Mouse (Mus musculus): ENCODE measurements around the gene Stat6. TPM values are rescaled to one million over a fixed set of nuclear protein-coding genes. Genes with fewer than 3 reads are reported as not detected.
A peak's percentile ranks its signal among the peaks of the same experiment; 100 is the strongest.
"Not testable (repeated sequence)": the region's sequence is repeated elsewhere in the genome, so short reads cannot be mapped to it uniquely, and the experiment has no call there.

The Stat6 gene
- polyA plus RNA-seq, 1 experiment: 70.2 TPM

DNA sequence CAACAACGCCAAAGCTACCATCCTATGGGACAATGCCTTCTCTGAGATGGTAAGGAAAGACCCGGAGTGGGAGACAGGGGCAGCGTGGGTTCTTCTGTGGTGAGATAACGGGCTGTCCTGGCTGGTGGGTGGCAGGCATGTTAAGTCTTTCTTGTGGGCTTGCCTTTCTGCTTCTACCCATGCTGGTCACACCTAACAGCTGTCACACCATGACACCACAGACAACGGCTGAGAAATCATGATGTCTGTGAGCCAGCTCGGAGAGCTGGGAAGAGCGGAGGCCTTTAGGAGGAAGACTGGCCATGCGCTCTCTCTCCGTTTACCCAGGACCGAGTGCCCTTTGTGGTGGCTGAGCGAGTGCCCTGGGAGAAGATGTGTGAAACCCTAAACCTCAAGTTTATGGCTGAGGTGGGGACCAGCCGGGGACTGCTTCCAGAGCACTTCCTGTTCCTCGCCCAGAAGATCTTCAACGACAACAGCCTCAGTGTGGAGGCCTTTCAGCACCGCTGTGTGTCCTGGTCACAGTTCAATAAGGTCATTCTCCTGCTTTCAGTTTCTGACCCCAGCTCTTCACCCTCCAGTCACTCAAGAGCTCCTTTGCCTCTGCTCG, 12.3 kb downstream of the Stat6 start:
- H3K27ac ChIP-seq (ENCODE audit: insufficient read depth, low read depth, low read length): no peak overlapping the region

DNA sequence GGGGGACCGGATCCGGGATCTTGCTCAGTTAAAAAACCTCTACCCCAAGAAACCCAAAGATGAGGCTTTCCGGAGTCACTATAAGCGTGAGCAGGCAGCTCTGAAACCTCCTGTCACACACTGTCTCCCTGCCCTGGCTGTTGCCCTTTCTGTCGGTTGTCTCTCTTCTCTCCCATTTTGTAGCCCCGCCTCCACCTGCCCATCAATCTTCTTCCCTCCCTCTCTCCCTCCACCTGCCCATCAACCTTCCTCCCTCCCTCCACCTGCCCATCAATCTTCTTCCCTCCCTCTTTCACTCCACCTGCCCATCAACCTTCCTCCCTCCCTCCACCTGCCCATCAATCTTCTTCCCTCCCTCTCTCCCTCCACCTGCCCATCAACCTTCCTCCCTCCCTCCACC, 14.8 kb downstream of the Stat6 start:
- 76% methylated on average over 6 of the region's 6 CpGs for WGBS
- H3K4me1 ChIP-seq (ENCODE audit: control insufficient read depth, insufficient read depth, low read length): peaks cover 15% of the 10 kb centered on the region
- H3K27ac ChIP-seq (ENCODE audit: insufficient read depth, low read depth, low read length); DNase-seq; H3K27me3 ChIP-seq (replicated peaks; ENCODE audit: control insufficient read depth, insufficient read depth, low read length); H3K36me3 ChIP-seq (ENCODE audit: control insufficient read depth, insufficient read depth, low read length); H3K4me3 ChIP-seq (ENCODE audit: insufficient read depth, low read depth, low read length): not testable (repeated sequence)

More for the DNA sequence above, 12.3 kb downstream of the Stat6 start:
- no peaks in the 10 kb centered on the region for H3K27me3 ChIP-seq (replicated peaks; ENCODE audit: control insufficient read depth, insufficient read depth, low read length)
- no peak for TF ChIP-seq CTCF (conservative IDR thresholded peaks at IDR 0.05; ENCODE audit: insufficient read depth, insufficient read length, low read depth, low read length)
- no peak for TF ChIP-seq POLR2A (IDR thresholded peaks at IDR 0.05; ENCODE audit: low read depth, low read length)
- H3K4me1 ChIP-seq (ENCODE audit: control insufficient read depth, insufficient read depth, low read length): peaks cover 4% of the 10 kb centered on the region; the same call in 1 of the 2 replicates
- WGBS: 68% methylated on average over 16 of the region's 16 CpGs
- peaks cover 3% of the 10 kb centered on the region; the same call in 1 of the 2 replicates for H3K36me3 ChIP-seq (ENCODE audit: control insufficient read depth, insufficient read depth, low read length)
- DNase-seq: no peak
- no peak overlapping the region for H3K4me3 ChIP-seq (ENCODE audit: insufficient read depth, low read depth, low read length)

DNA sequence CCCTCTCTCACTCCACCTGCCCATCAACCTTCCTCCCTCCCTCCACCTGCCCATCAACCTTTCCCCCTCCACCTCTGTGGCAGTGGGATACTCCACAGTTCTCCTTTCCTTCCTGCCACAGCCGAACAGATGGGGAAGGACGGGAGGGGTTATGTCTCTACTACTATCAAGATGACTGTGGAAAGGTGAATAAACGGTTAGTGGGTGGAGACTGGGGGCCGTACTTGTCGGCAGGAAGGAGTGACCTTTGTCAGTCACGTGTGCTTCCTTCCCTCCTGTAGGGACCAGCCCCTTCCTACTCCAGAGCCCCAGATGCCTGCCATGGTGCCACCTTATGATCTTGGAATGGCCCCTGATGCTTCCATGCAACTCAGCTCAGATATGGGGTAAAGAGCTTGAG, 15.3 kb downstream of the Stat6 start:
- Histone ChIP-seq H3K4me3 (ENCODE audit: insufficient read depth, low read depth, low read length) (no peak overlapping the region), H3K27me3 (replicated peaks; ENCODE audit: control insufficient read depth, insufficient read depth, low read length) (no peaks in the 10 kb centered on the region), H3K4me1 (ENCODE audit: control insufficient read depth, insufficient read depth, low read length) (peaks cover 20% of the 10 kb centered on the region), H3K36me3 (ENCODE audit: control insufficient read depth, insufficient read depth, low read length) (peaks cover 3% of the 10 kb centered on the region; the same call in 1 of the 2 replicates), H3K27ac (ENCODE audit: insufficient read depth, low read depth, low read length) (no peak overlapping the region)
- 27% methylated on average over 6 of the region's 6 CpGs for WGBS
- TF ChIP-seq CTCF (conservative IDR thresholded peaks at IDR 0.05; ENCODE audit: insufficient read depth, insufficient read length, low read depth, low read length) (no peak), POLR2A (IDR thresholded peaks at IDR 0.05; ENCODE audit: low read depth, low read length) (no peak)
- DNase-seq: peak; percentile 53

DNA sequence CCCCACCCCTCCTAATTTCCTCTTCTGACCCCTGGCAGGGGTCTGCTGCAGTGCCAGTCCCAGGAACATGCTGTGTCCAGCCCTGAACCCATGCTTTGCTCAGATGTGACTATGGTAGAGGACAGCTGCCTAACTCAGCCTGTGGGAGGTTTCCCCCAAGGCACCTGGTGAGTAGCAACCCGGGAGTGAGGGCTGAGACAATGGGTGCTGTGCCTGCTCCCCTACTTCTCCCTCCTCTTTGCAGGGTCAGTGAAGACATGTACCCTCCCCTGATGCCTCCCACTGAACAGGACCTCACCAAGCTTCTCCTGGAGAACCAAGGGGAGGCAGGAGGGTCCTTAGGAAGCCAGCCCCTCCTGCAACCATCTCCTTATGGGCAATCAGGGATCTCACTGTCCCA, 16.8 kb downstream of the Stat6 start:
- DNase-seq: no peak
- 32% methylated on average over 1 of the region's 1 CpGs for WGBS
- Histone ChIP-seq H3K36me3 (ENCODE audit: control insufficient read depth, insufficient read depth, low read length) (peaks cover 3% of the 10 kb centered on the region; the same call in 1 of the 2 replicates), H3K4me1 (ENCODE audit: control insufficient read depth, insufficient read depth, low read length) (peaks cover 20% of the 10 kb centered on the region), H3K27me3 (replicated peaks; ENCODE audit: control insufficient read depth, insufficient read depth, low read length) (no peaks in the 10 kb centered on the region), H3K27ac (ENCODE audit: insufficient read depth, low read depth, low read length) (no peak overlapping the region), H3K4me3 (ENCODE audit: insufficient read depth, low read depth, low read length) (no peak overlapping the region)
- no peak for TF ChIP-seq POLR2A (IDR thresholded peaks at IDR 0.05; ENCODE audit: low read depth, low read length)
- TF ChIP-seq CTCF (conservative IDR thresholded peaks at IDR 0.05; ENCODE audit: insufficient read depth, insufficient read length, low read depth, low read length): no peak

DNA sequence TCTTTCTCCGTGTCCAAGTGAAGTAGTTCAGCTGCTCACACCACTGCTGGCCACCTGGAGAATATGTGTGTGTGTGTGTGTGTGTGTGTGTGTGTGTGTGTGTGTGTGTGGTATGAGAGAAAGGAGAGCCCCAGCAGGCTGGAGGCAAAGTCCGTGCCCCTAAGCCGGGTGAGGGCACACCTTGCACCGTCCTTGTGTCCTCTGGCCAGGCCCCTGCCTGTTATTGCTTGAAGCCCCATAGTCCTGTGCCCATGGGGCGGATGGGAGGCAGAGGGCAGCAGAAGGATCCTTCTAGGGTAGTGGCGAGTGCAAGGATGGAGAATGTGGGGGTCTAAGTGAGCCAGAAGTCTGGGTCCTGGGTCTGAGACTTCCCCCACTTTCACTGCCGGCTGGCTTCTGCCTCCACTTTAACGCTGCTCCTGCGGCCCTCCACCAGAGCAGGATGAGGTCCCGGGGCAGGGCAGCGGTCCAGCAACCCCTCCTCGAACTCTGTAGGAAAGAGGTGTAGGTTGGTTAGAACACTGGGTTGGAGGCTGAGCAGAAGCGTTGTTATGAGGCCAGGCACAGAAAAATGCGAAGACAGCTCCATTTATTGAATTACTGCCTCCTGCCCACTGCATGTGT, 18.6 kb downstream of the Stat6 start:
- TF ChIP-seq POLR2A (IDR thresholded peaks at IDR 0.05; ENCODE audit: low read depth, low read length) (no peak), CTCF (conservative IDR thresholded peaks at IDR 0.05; ENCODE audit: insufficient read depth, insufficient read length, low read depth, low read length) (no peak)
- 18% methylated on average over 14 of the region's 14 CpGs for WGBS
- peaks cover 27% of the 10 kb centered on the region for H3K4me1 ChIP-seq (ENCODE audit: control insufficient read depth, insufficient read depth, low read length)
- no peaks in the 10 kb centered on the region for H3K27me3 ChIP-seq (replicated peaks; ENCODE audit: control insufficient read depth, insufficient read depth, low read length)
- H3K4me3 ChIP-seq (ENCODE audit: insufficient read depth, low read depth, low read length): peak overlapping the region; percentile 19
- peak; percentile 72 for DNase-seq
- no peaks in the 10 kb centered on the region for H3K36me3 ChIP-seq (ENCODE audit: control insufficient read depth, insufficient read depth, low read length)
- peak overlapping the region; percentile 78 for H3K27ac ChIP-seq (ENCODE audit: insufficient read depth, low read depth, low read length)

DNA sequence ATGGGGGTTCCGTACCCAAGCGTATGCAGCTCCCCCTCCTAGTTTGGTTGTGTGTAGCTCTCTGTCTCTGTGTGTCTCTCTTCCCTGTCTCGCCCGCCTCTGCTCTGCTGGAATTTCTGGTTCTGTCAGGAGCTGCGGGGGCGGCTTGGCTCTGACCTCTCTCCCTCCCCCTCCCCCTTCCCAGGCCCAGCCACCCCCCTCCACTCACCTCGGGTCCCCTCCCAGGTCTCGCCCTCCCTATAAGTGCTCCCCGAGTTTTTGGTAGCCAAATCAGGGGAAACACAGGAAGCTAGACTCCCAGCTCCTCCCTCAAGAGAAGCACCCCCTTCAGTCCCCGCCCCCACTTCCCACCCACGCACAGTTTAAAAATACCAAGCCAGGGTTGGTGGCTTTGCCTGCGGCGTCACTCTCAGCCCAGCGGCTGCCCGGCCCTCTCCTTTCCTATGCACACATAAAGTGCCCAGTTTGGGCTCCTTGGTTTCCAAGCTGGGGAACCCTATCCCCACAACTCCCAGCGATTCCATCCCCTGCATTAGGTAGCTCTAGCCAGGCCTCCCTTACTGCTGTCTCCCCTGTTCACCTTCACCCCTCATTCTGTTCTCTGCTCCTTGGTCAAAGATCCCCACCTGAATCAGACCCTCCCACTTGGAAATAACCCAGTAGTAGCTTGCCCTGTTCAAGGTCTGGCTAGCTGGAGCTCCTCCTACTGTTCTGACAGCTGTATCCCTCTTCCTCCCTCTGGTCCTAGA, 19.3 kb downstream of the Stat6 start:
- TF ChIP-seq CTCF (conservative IDR thresholded peaks at IDR 0.05; ENCODE audit: insufficient read depth, insufficient read length, low read depth, low read length) (0 out of 2 replicates have a peak, but pooled peaks have one; percentile 13), POLR2A (IDR thresholded peaks at IDR 0.05; ENCODE audit: low read depth, low read length) (no peak)
- peak; percentile 93 for DNase-seq
- 4% methylated on average over 16 of the region's 16 CpGs for WGBS
- H3K27ac ChIP-seq (ENCODE audit: insufficient read depth, low read depth, low read length): peak overlapping the region; percentile 78
- H3K4me3 ChIP-seq (ENCODE audit: insufficient read depth, low read depth, low read length): peak overlapping the region; percentile 19
- H3K27me3 ChIP-seq (replicated peaks; ENCODE audit: control insufficient read depth, insufficient read depth, low read length): no peaks in the 10 kb centered on the region
- H3K4me1 ChIP-seq (ENCODE audit: control insufficient read depth, insufficient read depth, low read length): peaks cover 27% of the 10 kb centered on the region
- no peaks in the 10 kb centered on the region for H3K36me3 ChIP-seq (ENCODE audit: control insufficient read depth, insufficient read depth, low read length)

DNA sequence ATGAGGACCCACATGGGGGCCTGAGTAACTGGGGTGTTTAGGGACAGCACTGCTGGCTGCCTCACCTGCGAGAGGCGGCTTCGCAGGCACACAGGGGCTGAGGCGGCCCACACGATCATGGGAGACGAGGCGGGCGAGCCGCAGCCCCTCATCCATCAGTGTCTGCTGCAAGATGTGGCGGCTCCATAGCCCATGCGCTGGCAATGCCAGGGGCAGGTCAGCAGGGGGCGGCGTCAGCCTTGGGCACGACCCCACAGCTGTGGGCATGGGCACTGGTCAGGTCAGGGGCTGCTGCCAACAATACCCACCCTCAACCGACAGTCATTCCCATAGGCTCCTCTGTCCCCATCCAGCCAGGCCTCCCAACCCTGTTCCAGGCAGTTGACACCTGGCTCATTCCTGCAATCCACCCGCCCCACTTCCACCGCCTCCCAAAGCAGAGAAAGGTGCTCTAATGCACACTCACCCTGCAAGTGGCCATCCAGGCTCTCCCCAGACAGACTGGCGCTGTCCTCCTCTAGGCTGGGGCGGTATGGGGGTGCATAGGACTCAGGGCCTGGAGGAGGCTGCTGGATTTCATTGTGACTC, 20.0 kb downstream of the Stat6 start:
- Histone ChIP-seq H3K27ac (ENCODE audit: insufficient read depth, low read depth, low read length) (peak overlapping the region; percentile 26), H3K4me1 (ENCODE audit: control insufficient read depth, insufficient read depth, low read length) (peaks cover 27% of the 10 kb centered on the region), H3K4me3 (ENCODE audit: insufficient read depth, low read depth, low read length) (no peak overlapping the region), H3K27me3 (replicated peaks; ENCODE audit: control insufficient read depth, insufficient read depth, low read length) (no peaks in the 10 kb centered on the region), H3K36me3 (ENCODE audit: control insufficient read depth, insufficient read depth, low read length) (no peaks in the 10 kb centered on the region)
- DNase-seq: peak; percentile 45
- TF ChIP-seq POLR2A (IDR thresholded peaks at IDR 0.05; ENCODE audit: low read depth, low read length) (no peak), CTCF (conservative IDR thresholded peaks at IDR 0.05; ENCODE audit: insufficient read depth, insufficient read length, low read depth, low read length) (no peak)
- 36% methylated on average over 19 of the region's 19 CpGs for whole genome bisulfite sequencing

Data from kidney, adult 2 months (tissue).